8 mouse cellular contexts compared by ENCODE assay signal in genomic region chr2:119156681-119157572, GRCm38 (mm10). TPM values are rescaled to one million over a fixed set of nuclear protein-coding genes. Genes with fewer than 3 reads are reported as not detected.
DNase-seq lines count a peak whose midpoint lies in the region; ATAC-seq lines count a peak whose summit lies in the region.

Gene Rmdn3, minus strand, starts transcription at chr2:119157034.

- WGBS in hindbrain, embryonic 15.5 days = 2% methylated on average over 53 of the region's 57 CpGs

- no peaks in the 10 kb centered on the region for H3K9me3 ChIP-seq in hindbrain, embryonic 15.5 days

- H3K36me3 ChIP-seq in hindbrain, embryonic 15.5 days = peaks cover 17% of the 10 kb centered on the region

- H3K9ac ChIP-seq in hindbrain, embryonic 15.5 days = peak within 1 kb of the TSS; percentile 90

- peaks cover 24% of the 10 kb centered on the region for H3K4me1 ChIP-seq in hindbrain, embryonic 15.5 days (replicated peaks)

- H3K4me2 ChIP-seq in hindbrain, embryonic 15.5 days = peak within 1 kb of the TSS; percentile 97

- no peaks in the 10 kb centered on the region for H3K27me3 ChIP-seq in hindbrain, embryonic 15.5 days

- peak; percentile 95 for DNase-seq in R1 (ENCODE audit: low read depth, low spot score)
- DNase-seq in cerebellum, postnatal 25 days = peak; percentile 97 to 98
- DNase-seq in frontal cortex, postnatal 36 days (ENCODE audit: low spot score in 2 of 2) = peak; percentile 97 to 99
- DNase-seq in left cerebral cortex, adult 11 months (ENCODE audit: low spot score) = peak; percentile 96
- peak; percentile 94 to 96 for DNase-seq in lung, postnatal 4 days
- peak; percentile 93 for DNase-seq in retina, postnatal 7 days (ENCODE audit: low read depth, low spot score)
- DNase-seq in urinary bladder, adult 2 months (ENCODE audit: low spot score) = peak; percentile 80

- peak within 1 kb of the TSS; percentile 85 for H3K27ac ChIP-seq in hindbrain, embryonic 15.5 days (replicated peaks)

- ATAC-seq in hindbrain, embryonic 15.5 days (ENCODE audit: low FRiP score, low read depth) = peak; percentile 93

- peak within 1 kb of the TSS; percentile 99 for H3K4me3 ChIP-seq in hindbrain, embryonic 15.5 days

RNA-seq across cellular contexts. Expression of gene Rmdn3, which starts in this region (rescaled TPM):
- polyA plus RNA-seq in hindbrain, embryonic 15.5 days (2015; fragmentation: Nextera tagmentation; extraction: Ambion mirVana) = 45.2 and 45.8 TPM in 2 replicates
- 27.0 and 27.9 TPM in 2 replicates for polyA plus RNA-seq in urinary bladder, adult 2 months (2012; rRNA removed)

Comparison
In these comparisons a context has a peak if more than half of its experiments do, and no peak if none do; other contexts are left out.
1. Peak in every context shown above with its lines: DNase-seq, ATAC-seq, H3K4me3 ChIP-seq and H3K27ac ChIP-seq.